Mouse (Mus musculus) heart, adult 10 weeks (tissue): ENCODE results near the gene Klri1. TPM values are rescaled to one million over a fixed set of nuclear protein-coding genes. Genes with fewer than 3 reads are reported as not detected.

Experiments used
- polyA plus RNA-seq: library from polyadenylated mRNA; stranded (reverse); fragments of 350-450 nt; fragmentation: Illumina TruSeq; extraction: RNeasy Lipid Tissue Mini Kit (QIAGEN cat#74804); gene quantifications from one replicate; pipeline ENCODE4 v1.2.3, GENCODE M21; 2014; ENCODE audit warnings: low read depth, low replicate concordance

The Klri1 gene
- not detected for polyA plus RNA-seq

GRCm38 (mm10) chr6:129717032-129717431 lies at the start of gene Klri1:
Klri1 (minus strand) TSS chr6:129717132.

GRCm38 (mm10) chr6:129740069-129740721 lies 23.3 kb upstream of the Klri1 start, which contains the start of gene Klri2:
Klri2 (minus strand) TSS chr6:129740484.

GRCm38 (mm10) chr6:129678873-129679272 lies 38.1 kb downstream of the Klri1 start, which contains the start of gene Klrc1:
Klrc1 (minus strand) TSS chr6:129678973.

GRCm38 (mm10) chr6:129660589-129660988 lies 56.3 kb downstream of the Klri1 start, which contains the start of gene Klrc2:
Klrc2 (minus strand) TSS chr6:129660689.

Other genes starting within 250 kb of the Klri1 start
- not detected for gene Olr1, start 210.0 kb downstream of the Klri1 start, polyA plus RNA-seq
- not detected for gene Tmem52b, start 204.6 kb downstream of the Klri1 start, polyA plus RNA-seq
- gene Gabarapl1, start 184.0 kb downstream of the Klri1 start, polyA plus RNA-seq: 130 TPM
- gene Klre1, start 139.2 kb downstream of the Klri1 start, polyA plus RNA-seq: not detected
- not detected for gene Klrd1, start 125.3 kb downstream of the Klri1 start, polyA plus RNA-seq
- gene Klrk1, start 93.3 kb downstream of the Klri1 start, polyA plus RNA-seq: not detected
- not detected for gene Klrc3, start 73.8 kb downstream of the Klri1 start, polyA plus RNA-seq
- not detected for gene Klrc2, start 56.4 kb downstream of the Klri1 start, polyA plus RNA-seq
- gene Klrc1, start 38.2 kb downstream of the Klri1 start, polyA plus RNA-seq: not detected
- gene Klri2, start 23.4 kb upstream of the Klri1 start, polyA plus RNA-seq: not detected
- not detected for gene Gm156, start 67.1 kb upstream of the Klri1 start, polyA plus RNA-seq
- not detected for gene Gm17631, start 145.5 kb upstream of the Klri1 start, polyA plus RNA-seq
- gene Klra17, start 159.5 kb upstream of the Klri1 start, polyA plus RNA-seq: not detected
- not detected for gene Klra5, start 200.5 kb upstream of the Klri1 start, polyA plus RNA-seq